Mouse (Mus musculus) intestine, embryonic 15.5 days (tissue): Measurements from ENCODE around the gene Olfr456. TPM values are rescaled to one million over a fixed set of nuclear protein-coding genes. Genes with fewer than 3 reads are reported as not detected.
"Not testable (repeated sequence)": the region's sequence is repeated elsewhere in the genome, so short reads cannot be mapped to it uniquely, and the experiment has no call there.

Experiments
- ATAC-seq: fragments of 200-750 bp; cut with Nextera tagmentation; 2 replicates; pipeline ENCODE4 v1.8.0; 2017; ENCODE audit warnings: moderate TSS enrichment, moderate library complexity
- H3K27ac ChIP-seq: fragments of 300-500 bp; sonication (generic); 2 replicates; pipeline ENCODE4 v1.5.1; 2015; ENCODE audit warnings: mild to moderate bottlenecking, inconsistent platforms
- H3K27me3 ChIP-seq: fragments of 300-500 bp; sonication (generic); replicated peaks from 2 replicates; pipeline ENCODE4 v1.6.1; 2015; ENCODE audit warnings: inconsistent platforms
- H3K36me3 ChIP-seq: fragments of 300-500 bp; sonication (generic); 2 replicates; pipeline ENCODE4 v1.6.1; 2015; ENCODE audit warnings: inconsistent platforms
- H3K4me1 ChIP-seq: fragments of 300-500 bp; sonication (generic); replicated peaks from 2 replicates; pipeline ENCODE4 v1.6.1; 2015; ENCODE audit warnings: inconsistent platforms
- H3K4me2 ChIP-seq: fragments of 300-500 bp; sonication (generic); replicated peaks from 2 replicates; pipeline ENCODE4 v1.6.1; 2015; ENCODE audit warnings: mild to moderate bottlenecking, inconsistent platforms
- H3K4me3 ChIP-seq: fragments of 300-500 bp; sonication (generic); replicated peaks from 2 replicates; pipeline ENCODE4 v1.5.1; 2015; ENCODE audit warnings: inconsistent platforms
- H3K9ac ChIP-seq: fragments of 300-500 bp; sonication (generic); 2 replicates; pipeline ENCODE4 v1.6.1; 2015; ENCODE audit warnings: inconsistent platforms
- H3K9me3 ChIP-seq: fragments of 300-500 bp; sonication (generic); 2 replicates; pipeline ENCODE4 v1.6.1; 2016; ENCODE audit warnings: inconsistent platforms
- WGBS: fragments of 180-500 bp; shearing (Covaris S2); methylation state at CpG from one replicate; pipeline ENCODE4 v1.1.7; 2015; 5-methylcytosine and 5-hydroxymethylcytosine counted together
- polyA plus RNA-seq: library from polyadenylated mRNA; unstranded; fragments of >200 nt; fragmentation: Nextera tagmentation; extraction: Ambion mirVana; gene quantifications from 2 replicates; pipeline ENCODE4 v1.2.1, GENCODE M21; 2015

Olfr456 gene
- not detected in 2 replicates for polyA plus RNA-seq

GRCm38 (mm10) chr6:42487114-42487513, at the start of gene Olfr456:
Gene Olfr456 (minus strand): TSS chr6:42487214.
- Histone ChIP-seq H3K4me1 (no peaks in the 10 kb centered on the region), H3K27ac (no peak within 1 kb of the TSS)
- WGBS, result 80% methylated on average over 1 of the region's 1 CpGs

GRCm38 (mm10) chr6:42513461-42513860, 26.4 kb upstream of the Olfr456 start:
- Histone ChIP-seq H3K27me3 (no peaks in the 10 kb centered on the region), H3K4me2 (no peak overlapping the region), H3K9me3 (no peaks in the 10 kb centered on the region), H3K27ac (no peak overlapping the region), H3K36me3 (no peaks in the 10 kb centered on the region), H3K9ac (no peak overlapping the region), H3K4me1 (no peaks in the 10 kb centered on the region), H3K4me3 (no peak overlapping the region)
- ATAC-seq, result no peak
- 68% methylated on average over 1 of the region's 1 CpGs for WGBS

More at GRCm38 (mm10) chr6:42487114-42487513, at the start of gene Olfr456:
- Histone ChIP-seq H3K36me3 (no peaks in the 10 kb centered on the region), H3K9ac (no peak within 1 kb of the TSS), H3K4me2 (no peak within 1 kb of the TSS), H3K9me3 (no peaks in the 10 kb centered on the region), H3K4me3 (no peak within 1 kb of the TSS), H3K27me3 (no peaks in the 10 kb centered on the region)
- ATAC-seq, result no peak

- no peak overlapping the region for H3K27ac ChIP-seq
- ATAC-seq, result no peak
- no peaks in the 10 kb centered on the region for H3K9me3 ChIP-seq
- H3K4me3 ChIP-seq, result no peak overlapping the region
- H3K36me3 ChIP-seq, result no peaks in the 10 kb centered on the region
- H3K9ac ChIP-seq, result no peak overlapping the region
- H3K4me2 ChIP-seq, result no peak overlapping the region
- H3K27me3 ChIP-seq, result no peaks in the 10 kb centered on the region
- no peaks in the 10 kb centered on the region for H3K4me1 ChIP-seq
Observed at GRCm38 (mm10) chr6:42509311-42509710, 22.3 kb upstream of the Olfr456 start.

- WGBS, result 63% methylated on average over 2 of the region's 2 CpGs
- no peaks in the 10 kb centered on the region for H3K9me3 ChIP-seq
Observed at GRCm38 (mm10) chr6:42503478-42503877, 16.5 kb upstream of the Olfr456 start.

GRCm38 (mm10) chr6:42489731-42490130, 2.7 kb upstream of the Olfr456 start:
- H3K9me3 ChIP-seq, result no peaks in the 10 kb centered on the region
- H3K4me1 ChIP-seq, result no peaks in the 10 kb centered on the region
- no peaks in the 10 kb centered on the region for H3K27me3 ChIP-seq
- no peak overlapping the region for H3K9ac ChIP-seq
- no peak overlapping the region for H3K27ac ChIP-seq
- H3K4me3 ChIP-seq, result no peak overlapping the region
- H3K4me2 ChIP-seq, result no peak overlapping the region
- no peak for ATAC-seq
- H3K36me3 ChIP-seq, result no peaks in the 10 kb centered on the region
- 70% methylated on average over 1 of the region's 1 CpGs for WGBS

More at GRCm38 (mm10) chr6:42503478-42503877, 16.5 kb upstream of the Olfr456 start:
- Histone ChIP-seq H3K36me3 (no peaks in the 10 kb centered on the region), H3K4me3 (no peak overlapping the region), H3K9ac (no peak overlapping the region), H3K4me2 (no peak overlapping the region), H3K27me3 (no peaks in the 10 kb centered on the region), H3K27ac (no peak overlapping the region), H3K4me1 (no peaks in the 10 kb centered on the region)
- ATAC-seq, result no peak

- Histone ChIP-seq H3K4me2 (no peak overlapping the region), H3K9ac (no peak overlapping the region), H3K27me3 (no peaks in the 10 kb centered on the region), H3K27ac (no peak overlapping the region), H3K36me3 (no peaks in the 10 kb centered on the region), H3K4me3 (no peak overlapping the region), H3K4me1 (no peaks in the 10 kb centered on the region), H3K9me3 (no peaks in the 10 kb centered on the region)
- no peak for ATAC-seq
Observed at GRCm38 (mm10) chr6:42484633-42485032, 2.4 kb downstream of the Olfr456 start.

GRCm38 (mm10) chr6:42476235-42476634, 10.8 kb downstream of the Olfr456 start, which contains the start of gene Olfr457:
Gene Olfr457 (minus strand): TSS chr6:42476335.
- Histone ChIP-seq H3K9ac (no peak within 1 kb of the TSS), H3K4me3 (no peak within 1 kb of the TSS), H3K27ac (no peak within 1 kb of the TSS), H3K9me3 (no peaks in the 10 kb centered on the region), H3K4me2 (no peak within 1 kb of the TSS), H3K27me3 (no peaks in the 10 kb centered on the region), H3K36me3 (no peaks in the 10 kb centered on the region), H3K4me1 (no peaks in the 10 kb centered on the region)
- WGBS, result 63% methylated on average over 1 of the region's 1 CpGs
- no peak for ATAC-seq

GRCm38 (mm10) chr6:42471298-42471697, 15.7 kb downstream of the Olfr456 start:
- not testable (repeated sequence) for H3K9me3 ChIP-seq, H3K27ac ChIP-seq, H3K27me3 ChIP-seq, H3K9ac ChIP-seq, H3K4me2 ChIP-seq, H3K4me1 ChIP-seq, ATAC-seq, H3K36me3 ChIP-seq, H3K4me3 ChIP-seq
- WGBS, result 98% methylated on average over 4 of the region's 4 CpGs

- Histone ChIP-seq H3K27me3 (no peaks in the 10 kb centered on the region), H3K4me2 (no peak overlapping the region), H3K9me3 (no peaks in the 10 kb centered on the region), H3K4me3 (no peak overlapping the region), H3K36me3 (no peaks in the 10 kb centered on the region), H3K4me1 (no peaks in the 10 kb centered on the region), H3K27ac (no peak overlapping the region), H3K9ac (no peak overlapping the region)
- no peak for ATAC-seq
- 92% methylated on average over 4 of the region's 4 CpGs for WGBS
Observed at GRCm38 (mm10) chr6:42470542-42470941, 16.5 kb downstream of the Olfr456 start.

GRCm38 (mm10) chr6:42465096-42465495, 21.9 kb downstream of the Olfr456 start, which contains the start of gene Olfr458:
Gene Olfr458 (minus strand): TSS chr6:42465196.
- H3K4me1 ChIP-seq, result no peaks in the 10 kb centered on the region
- no peak within 1 kb of the TSS for H3K4me3 ChIP-seq
- no peak within 1 kb of the TSS for H3K4me2 ChIP-seq
- no peak within 1 kb of the TSS for H3K27ac ChIP-seq
- no peak for ATAC-seq
- no peaks in the 10 kb centered on the region for H3K27me3 ChIP-seq
- H3K9ac ChIP-seq, result no peak within 1 kb of the TSS
- H3K9me3 ChIP-seq, result no peaks in the 10 kb centered on the region
- H3K36me3 ChIP-seq, result no peaks in the 10 kb centered on the region
- 76% methylated on average over 1 of the region's 1 CpGs for WGBS

GRCm38 (mm10) chr6:42447381-42447780, 39.6 kb downstream of the Olfr456 start:
- Histone ChIP-seq H3K4me3 (no peak overlapping the region), H3K27ac (no peak overlapping the region), H3K4me2 (no peak overlapping the region), H3K27me3 (no peaks in the 10 kb centered on the region), H3K36me3 (no peaks in the 10 kb centered on the region), H3K4me1 (no peaks in the 10 kb centered on the region), H3K9ac (no peak overlapping the region), H3K9me3 (no peaks in the 10 kb centered on the region)
- no peak for ATAC-seq
- 80% methylated on average over 2 of the region's 2 CpGs for WGBS

- H3K9me3 ChIP-seq, result no peaks in the 10 kb centered on the region
- 75% methylated on average over 2 of the region's 2 CpGs for WGBS
- no peak overlapping the region for H3K4me2 ChIP-seq
- H3K27me3 ChIP-seq, result no peaks in the 10 kb centered on the region
- no peaks in the 10 kb centered on the region for H3K36me3 ChIP-seq
- no peak overlapping the region for H3K4me3 ChIP-seq
- no peak for ATAC-seq
- H3K4me1 ChIP-seq, result no peaks in the 10 kb centered on the region
- no peak overlapping the region for H3K27ac ChIP-seq
- no peak overlapping the region for H3K9ac ChIP-seq
Observed at GRCm38 (mm10) chr6:42444491-42444890, 42.5 kb downstream of the Olfr456 start.

GRCm38 (mm10) chr6:42441395-42441794, 45.6 kb downstream of the Olfr456 start:
- Histone ChIP-seq H3K27ac (no peak overlapping the region), H3K9ac (no peak overlapping the region), H3K4me3 (no peak overlapping the region), H3K9me3 (no peaks in the 10 kb centered on the region), H3K27me3 (no peaks in the 10 kb centered on the region), H3K36me3 (no peaks in the 10 kb centered on the region), H3K4me2 (no peak overlapping the region), H3K4me1 (no peaks in the 10 kb centered on the region)
- WGBS, result 66% methylated on average over 2 of the region's 2 CpGs
- no peak for ATAC-seq
